Mouse (Mus musculus): ENCODE measurements at regions not wholly inside any gene's neighbourhood (a gene's known extent, or its start where the extent isn't known, plus 50 kb on each side); places are given as distances from the start of the nearest gene placed in this dataset.

DNA sequence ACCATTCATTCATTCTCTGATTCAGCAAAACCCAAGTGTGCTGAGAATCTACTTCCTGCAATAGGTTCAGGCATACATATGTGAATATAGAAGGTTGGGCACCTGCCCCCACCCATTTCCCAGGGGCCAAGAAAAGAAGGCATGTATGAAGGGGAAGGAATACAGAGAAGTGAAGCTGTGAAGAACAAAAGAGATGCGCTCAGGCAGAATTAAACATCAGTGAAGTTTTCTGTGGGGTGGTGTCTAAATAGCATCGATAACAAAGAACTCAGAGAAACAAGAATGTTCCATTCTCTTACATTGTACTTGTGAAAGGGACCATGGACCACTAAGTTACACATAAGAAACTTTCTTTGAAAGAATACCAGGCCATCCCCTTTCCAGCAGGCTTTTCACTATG, 580.7 kb downstream of the Gm9195 start:
- no peak for TF ChIP-seq EP300 (IDR thresholded peaks at IDR 0.05)
- no peak for TF ChIP-seq CTCF (IDR thresholded peaks at IDR 0.05)

All from lung, postnatal 0 days (tissue).